Mouse (Mus musculus): ENCODE measurements around the gene Olfr457. TPM values are rescaled to one million over a fixed set of nuclear protein-coding genes. Genes with fewer than 3 reads are reported as not detected.

Gene Olfr457
- polyA plus RNA-seq, 1 experiment from 2014 or later = not detected

DNA sequence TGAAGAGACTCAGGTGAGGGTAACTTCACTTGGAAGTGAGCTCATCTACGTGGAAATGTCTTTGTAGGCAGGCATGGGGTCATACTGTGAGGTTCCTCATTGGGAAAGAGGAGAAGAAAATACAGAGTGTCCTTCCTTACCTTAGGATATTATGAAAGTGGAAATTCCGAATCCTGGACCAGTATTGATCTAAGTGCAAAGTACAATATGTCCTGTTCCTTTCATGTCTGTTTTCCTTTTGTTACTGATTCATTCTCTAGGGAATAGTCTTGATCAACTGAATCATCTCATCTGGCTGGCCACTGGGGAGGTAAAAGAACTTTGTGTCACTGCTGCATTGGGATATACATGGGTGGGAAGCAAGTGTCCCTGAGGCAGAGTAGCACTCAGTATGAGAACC, 40.6 kb downstream of the Olfr457 start:
- no peak overlapping the region for H3K4me2 ChIP-seq (replicated peaks)
- WGBS = 79% methylated on average over 2 of the region's 2 CpGs
- H3K9me3 ChIP-seq = no peaks in the 10 kb centered on the region
- no peaks in the 10 kb centered on the region for H3K27me3 ChIP-seq (replicated peaks)
- H3K27ac ChIP-seq = no peak overlapping the region
- H3K4me1 ChIP-seq (replicated peaks) = no peaks in the 10 kb centered on the region
- H3K4me3 ChIP-seq (replicated peaks) = no peak overlapping the region
- no peak for ATAC-seq
- H3K9ac ChIP-seq = no peak overlapping the region
- H3K36me3 ChIP-seq = no peaks in the 10 kb centered on the region

DNA sequence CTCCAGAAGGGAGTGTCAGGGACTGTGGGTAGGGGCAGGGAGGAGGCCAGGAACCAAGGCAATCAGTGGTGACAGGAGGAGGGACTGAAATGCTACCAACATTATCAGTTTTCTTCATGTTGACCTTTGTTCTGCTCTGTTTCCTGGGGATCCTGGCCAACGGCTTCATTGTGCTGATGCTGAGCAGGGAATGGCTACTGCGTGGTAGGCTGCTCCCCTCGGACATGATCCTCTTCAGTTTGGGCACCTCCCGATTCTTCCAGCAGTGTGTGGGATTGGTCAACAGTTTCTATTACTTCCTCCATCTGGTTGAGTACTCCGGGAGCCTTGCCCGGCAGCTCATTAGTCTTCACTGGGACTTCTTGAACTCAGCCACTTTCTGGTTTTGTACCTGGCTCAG, 41.7 kb downstream of the Olfr457 start, which contains the start of gene Tas2r126:
Gene Tas2r126, plus strand, starts transcription at position 90 of the 400 bp plus-strand sequence.
- Histone ChIP-seq H3K36me3 (no peaks in the 10 kb centered on the region), H3K4me2 (replicated peaks) (no peak within 1 kb of the TSS), H3K9me3 (no peaks in the 10 kb centered on the region), H3K27me3 (replicated peaks) (no peaks in the 10 kb centered on the region), H3K27ac (no peak within 1 kb of the TSS), H3K4me1 (replicated peaks) (no peaks in the 10 kb centered on the region), H3K4me3 (replicated peaks) (no peak within 1 kb of the TSS), H3K9ac (no peak within 1 kb of the TSS)
- no peak for ATAC-seq
- WGBS = 74% methylated on average over 6 of the region's 6 CpGs

DNA sequence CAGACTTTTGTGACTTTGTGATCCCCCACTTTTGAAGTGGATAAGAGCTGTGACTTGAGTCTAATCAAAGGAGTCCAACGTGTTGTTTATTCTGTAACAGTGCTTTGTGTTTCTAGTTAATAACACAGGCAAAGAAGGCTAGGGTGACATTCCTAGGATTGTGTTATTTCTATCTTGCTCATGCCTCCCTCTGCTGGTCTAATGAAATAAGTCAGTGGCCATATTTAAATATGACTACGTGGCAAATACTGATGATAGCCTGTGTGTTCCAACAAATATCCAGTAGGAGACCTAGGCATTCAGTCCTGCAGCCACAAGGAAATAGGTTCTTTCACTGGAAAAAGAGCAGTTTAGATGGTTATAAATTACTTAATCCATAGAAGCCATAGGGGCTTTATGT, 42.6 kb downstream of the Olfr457 start:
- ATAC-seq = no peak
- Histone ChIP-seq H3K4me3 (replicated peaks) (no peak overlapping the region), H3K4me1 (replicated peaks) (no peaks in the 10 kb centered on the region), H3K27ac (no peak overlapping the region), H3K36me3 (no peaks in the 10 kb centered on the region), H3K27me3 (replicated peaks) (no peaks in the 10 kb centered on the region), H3K9me3 (no peaks in the 10 kb centered on the region), H3K9ac (no peak overlapping the region), H3K4me2 (replicated peaks) (no peak overlapping the region)
- WGBS = 66% methylated on average over 2 of the region's 2 CpGs

DNA sequence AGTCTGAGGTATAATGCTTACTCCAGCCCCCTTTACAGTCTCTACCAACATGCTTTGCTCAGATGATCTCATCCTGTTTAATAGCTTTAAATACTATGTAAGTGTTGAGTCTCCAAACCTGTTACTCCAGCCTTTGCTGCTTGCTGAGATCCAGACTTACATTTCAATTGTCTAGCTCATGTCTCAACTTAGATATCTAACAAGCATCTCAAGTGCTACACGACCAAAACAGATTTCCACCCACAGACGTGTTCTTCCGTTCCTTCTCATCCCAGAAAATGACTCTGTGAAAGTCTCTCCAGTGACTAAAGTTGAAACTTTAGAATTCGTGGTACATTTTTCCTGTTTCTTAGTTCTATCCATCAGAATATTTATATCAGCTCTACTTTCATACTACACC, 49.8 kb downstream of the Olfr457 start:
- no peaks in the 10 kb centered on the region for H3K27me3 ChIP-seq (replicated peaks)
- WGBS = 87% methylated on average over 4 of the region's 4 CpGs
- H3K9me3 ChIP-seq = no peaks in the 10 kb centered on the region
- no peak overlapping the region for H3K4me3 ChIP-seq (replicated peaks)
- H3K36me3 ChIP-seq = no peaks in the 10 kb centered on the region
- no peak for ATAC-seq
- no peaks in the 10 kb centered on the region for H3K4me1 ChIP-seq (replicated peaks)
- H3K4me2 ChIP-seq (replicated peaks) = no peak overlapping the region
- no peak overlapping the region for H3K27ac ChIP-seq
- no peak overlapping the region for H3K9ac ChIP-seq

DNA sequence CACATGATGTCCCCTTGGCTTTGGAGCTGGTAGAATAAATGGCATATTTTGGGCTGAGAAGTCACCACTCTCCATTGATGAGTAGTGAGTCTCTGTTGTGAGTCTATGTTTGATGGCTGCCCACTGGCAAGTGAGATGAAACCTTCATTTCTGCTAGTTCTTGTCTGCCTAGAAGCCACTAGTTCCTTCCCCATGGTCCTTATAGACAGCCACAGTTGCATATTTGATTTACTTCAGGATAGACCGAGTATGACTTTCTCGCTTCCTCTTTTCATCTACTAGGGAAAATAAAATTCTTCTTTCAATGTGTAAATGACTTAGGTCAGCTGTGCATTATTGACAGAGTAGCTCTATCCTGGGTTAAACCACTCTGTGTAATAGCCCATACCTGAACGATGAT, 51.7 kb downstream of the Olfr457 start:
- H3K9me3 ChIP-seq = no peaks in the 10 kb centered on the region
- H3K27me3 ChIP-seq (replicated peaks) = no peaks in the 10 kb centered on the region
- H3K9ac ChIP-seq = no peak overlapping the region
- H3K36me3 ChIP-seq = no peaks in the 10 kb centered on the region
- no peak overlapping the region for H3K4me3 ChIP-seq (replicated peaks)
- H3K4me2 ChIP-seq (replicated peaks) = no peak overlapping the region
- H3K27ac ChIP-seq = no peak overlapping the region
- ATAC-seq = no peak
- WGBS = 91% methylated on average over 3 of the region's 3 CpGs
- H3K4me1 ChIP-seq (replicated peaks) = no peaks in the 10 kb centered on the region

DNA sequence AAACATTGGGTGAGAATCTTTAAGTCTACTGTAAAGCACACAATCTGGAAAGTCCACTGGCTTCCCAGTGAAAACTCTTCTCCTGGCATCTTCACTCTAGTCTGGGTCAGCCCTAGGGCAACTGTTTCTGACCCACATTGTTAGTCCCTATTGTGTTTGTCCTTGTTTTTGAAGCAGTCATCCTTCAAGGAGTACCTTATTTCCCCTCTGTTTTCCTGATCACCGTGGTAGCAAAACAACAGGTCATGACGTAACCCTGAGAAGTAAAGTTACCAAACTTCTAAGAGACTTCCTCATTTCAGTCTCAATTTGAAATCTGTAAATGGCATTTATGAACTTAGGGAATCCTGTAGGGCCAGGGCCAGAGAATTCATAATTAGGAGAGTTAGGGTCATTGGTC, 54.7 kb downstream of the Olfr457 start:
- Histone ChIP-seq H3K27ac (no peak overlapping the region), H3K9ac (no peak overlapping the region), H3K4me1 (replicated peaks) (no peaks in the 10 kb centered on the region), H3K9me3 (no peaks in the 10 kb centered on the region), H3K36me3 (no peaks in the 10 kb centered on the region), H3K27me3 (replicated peaks) (no peaks in the 10 kb centered on the region), H3K4me3 (replicated peaks) (no peak overlapping the region), H3K4me2 (replicated peaks) (no peak overlapping the region)
- 81% methylated on average over 2 of the region's 2 CpGs for WGBS
- no peak for ATAC-seq

DNA sequence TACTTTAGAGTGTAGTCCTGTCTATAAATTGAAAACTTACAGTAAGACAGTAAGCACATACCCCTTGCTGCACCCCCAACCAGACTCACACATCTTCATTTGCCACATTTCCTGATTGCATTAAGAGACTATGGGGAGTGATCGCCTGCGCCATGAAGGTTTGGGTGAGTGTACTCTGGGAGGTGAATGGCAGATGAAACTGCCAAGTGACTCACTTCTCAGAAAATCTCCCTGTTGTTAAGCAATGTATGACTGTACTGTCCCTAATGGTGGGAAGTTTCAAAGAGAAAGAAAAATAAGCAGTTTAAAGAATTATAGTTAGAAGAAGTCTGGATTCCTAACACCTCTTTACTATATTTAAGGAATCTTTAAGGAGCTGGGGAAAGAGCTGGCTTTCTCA, 56.7 kb downstream of the Olfr457 start:
- Histone ChIP-seq H3K27ac (no peak overlapping the region), H3K4me1 (replicated peaks) (no peaks in the 10 kb centered on the region), H3K9me3 (no peaks in the 10 kb centered on the region), H3K36me3 (no peaks in the 10 kb centered on the region), H3K4me3 (replicated peaks) (no peak overlapping the region), H3K4me2 (replicated peaks) (no peak overlapping the region), H3K27me3 (replicated peaks) (no peaks in the 10 kb centered on the region), H3K9ac (no peak overlapping the region)
- 89% methylated on average over 2 of the region's 2 CpGs for WGBS
- ATAC-seq = no peak

Other genes starting within 250 kb of the Olfr457 start
- gene Gstk1, start 230.4 kb downstream of the Olfr457 start, polyA plus RNA-seq (2015; fragmentation: Nextera tagmentation; extraction: Ambion mirVana) = 24.0 and 26.5 TPM in 2 replicates
- 9.9 and 11.8 TPM in 2 replicates for gene Tmem139, start 214.4 kb downstream of the Olfr457 start, polyA plus RNA-seq (2015; fragmentation: Nextera tagmentation; extraction: Ambion mirVana)
- 42.2 and 44.9 TPM in 2 replicates for gene Casp2, start 211.3 kb downstream of the Olfr457 start, polyA plus RNA-seq (2015; fragmentation: Nextera tagmentation; extraction: Ambion mirVana)
- gene Clcn1, start 189.7 kb downstream of the Olfr457 start, polyA plus RNA-seq (2015; fragmentation: Nextera tagmentation; extraction: Ambion mirVana) = 0.13 and 0.20 TPM in 2 replicates
- 0.20 and 0.25 TPM in 2 replicates for gene Fam131b, start 151.7 kb downstream of the Olfr457 start, polyA plus RNA-seq (2015; fragmentation: Nextera tagmentation; extraction: Ambion mirVana)
- 82.7 and 83.4 TPM in 2 replicates for gene Zyx, start 126.7 kb downstream of the Olfr457 start, polyA plus RNA-seq (2015; fragmentation: Nextera tagmentation; extraction: Ambion mirVana)
- gene Epha1, start 103.1 kb downstream of the Olfr457 start, polyA plus RNA-seq (2015; fragmentation: Nextera tagmentation; extraction: Ambion mirVana) = 7.6 TPM in 2 replicates
- gene Tas2r143, start 76.1 kb downstream of the Olfr457 start, polyA plus RNA-seq (2015; fragmentation: Nextera tagmentation; extraction: Ambion mirVana) = not detected in 2 replicates
- not detected in 2 replicates for gene Tas2r135, start 70.9 kb downstream of the Olfr457 start, polyA plus RNA-seq (2015; fragmentation: Nextera tagmentation; extraction: Ambion mirVana)
- gene Tas2r126, start 41.8 kb downstream of the Olfr457 start, polyA plus RNA-seq (2015; fragmentation: Nextera tagmentation; extraction: Ambion mirVana) = not detected in 2 replicates
- not detected in 2 replicates for gene Olfr458, start 11.1 kb downstream of the Olfr457 start, polyA plus RNA-seq (2015; fragmentation: Nextera tagmentation; extraction: Ambion mirVana)
- not detected in 2 replicates for gene Olfr456, start 10.9 kb upstream of the Olfr457 start, polyA plus RNA-seq (2015; fragmentation: Nextera tagmentation; extraction: Ambion mirVana)
- not detected in 2 replicates for gene Olfr455, start 71.3 kb upstream of the Olfr457 start, polyA plus RNA-seq (2015; fragmentation: Nextera tagmentation; extraction: Ambion mirVana)
- gene Tcaf3, start 121.4 kb upstream of the Olfr457 start, polyA plus RNA-seq (2015; fragmentation: Nextera tagmentation; extraction: Ambion mirVana) = not detected in 2 replicates
- 6.0 and 6.4 TPM in 2 replicates for gene Tcaf2, start 168.9 kb upstream of the Olfr457 start, polyA plus RNA-seq (2015; fragmentation: Nextera tagmentation; extraction: Ambion mirVana)
- gene Tcaf1, start 233.8 kb upstream of the Olfr457 start, polyA plus RNA-seq (2015; fragmentation: Nextera tagmentation; extraction: Ambion mirVana) = 55.7 and 57.7 TPM in 2 replicates

Data from intestine, embryonic 15.5 days (tissue).